Mouse (Mus musculus) G1E (cell line): ENCODE data around the gene Tet3. TPM values are rescaled to one million over a fixed set of nuclear protein-coding genes. Genes with fewer than 3 reads are reported as not detected.

Experiments
- ATAC-seq: 2 replicates; pipeline ENCODE4 v1.8.0; 2016; ENCODE audit warnings: mild to moderate bottlenecking; ENCODE audit not compliant: insufficient number of reproducible peaks, poor library complexity, low FRiP score, severe bottlenecking; ENCODE audit errors: extremely low read depth
- DNase-seq: peaks from one replicate; pipeline ENCODE4 v3.0.0; 2012; ENCODE audit warnings: low spot score
- H3K27me3 ChIP-seq: 2 replicates; pipeline ENCODE4 v1.6.1; 2012; ENCODE audit warnings: mild to moderate bottlenecking, low read length, inconsistent platforms; ENCODE audit not compliant: insufficient read depth
- H3K36me3 ChIP-seq: replicated peaks from 2 replicates; pipeline ENCODE3; 2012; ENCODE audit warnings: mild to moderate bottlenecking, inconsistent platforms
- H3K4me1 ChIP-seq: 2 replicates; pipeline ENCODE4 v1.6.1; 2012; ENCODE audit warnings: low read depth, low read length, inconsistent platforms, mixed read lengths; ENCODE audit not compliant: insufficient read depth
- H3K4me3 ChIP-seq: 2 replicates; pipeline ENCODE4 v1.5.1; 2012; ENCODE audit warnings: low read depth, mild to moderate bottlenecking, inconsistent platforms, low read length, moderate library complexity, mixed read lengths
- H3K9me3 ChIP-seq: replicated peaks from 2 replicates; pipeline ENCODE4 v1.6.1; 2012; ENCODE audit warnings: inconsistent platforms
- CTCF ChIP-seq: IDR thresholded peaks from 2 replicates; pipeline ENCODE4 v1.5.1; 2012; ENCODE audit warnings: low read depth, low read length, inconsistent platforms, mixed read lengths
- GATA1 ChIP-seq: IDR thresholded peaks from 2 replicates; pipeline ENCODE4 v1.6.1; 2012; ENCODE audit warnings: borderline replicate concordance, low read length, inconsistent platforms, mixed read lengths
- GATA2 ChIP-seq: IDR thresholded peaks from 2 replicates; pipeline ENCODE4 v1.6.1; 2012; ENCODE audit warnings: low read depth, low read length, inconsistent platforms, borderline replicate concordance
- POLR2AphosphoS5 ChIP-seq: IDR thresholded peaks from 2 replicates; pipeline ENCODE4 v1.6.1; 2012; ENCODE audit warnings: low read depth, low read length, inconsistent platforms; ENCODE audit not compliant: insufficient replicate concordance
- TAL1 ChIP-seq: conservative IDR thresholded peaks from 2 replicates; pipeline ENCODE4 v1.6.1; 2012; ENCODE audit warnings: low read depth, low read length, inconsistent platforms, mixed read lengths
- polyA plus RNA-seq: library from polyadenylated mRNA; stranded (reverse); fragments of >175 nt; gene quantifications from 2 replicates; pipeline ENCODE4 v1.2.3, GENCODE M21; 2012
- total RNA-seq, 2 experiments: library from RNA; stranded (forward) in 1 of 2; stranded (reverse) in 1 of 2; fragments of 200-1000 nt in 1 of 2; fragments of >200 nt in 1 of 2; fragmentation: Nextera tagmentation in 1 of 2; gene quantifications; 2 replicates each; pipeline ENCODE4 v1.2.3; 2014 to 2017

Tet3 gene
- total and polyA plus RNA-seq, 3 experiments = 17.6 to 94.9 (median 71.1) TPM

DNA sequence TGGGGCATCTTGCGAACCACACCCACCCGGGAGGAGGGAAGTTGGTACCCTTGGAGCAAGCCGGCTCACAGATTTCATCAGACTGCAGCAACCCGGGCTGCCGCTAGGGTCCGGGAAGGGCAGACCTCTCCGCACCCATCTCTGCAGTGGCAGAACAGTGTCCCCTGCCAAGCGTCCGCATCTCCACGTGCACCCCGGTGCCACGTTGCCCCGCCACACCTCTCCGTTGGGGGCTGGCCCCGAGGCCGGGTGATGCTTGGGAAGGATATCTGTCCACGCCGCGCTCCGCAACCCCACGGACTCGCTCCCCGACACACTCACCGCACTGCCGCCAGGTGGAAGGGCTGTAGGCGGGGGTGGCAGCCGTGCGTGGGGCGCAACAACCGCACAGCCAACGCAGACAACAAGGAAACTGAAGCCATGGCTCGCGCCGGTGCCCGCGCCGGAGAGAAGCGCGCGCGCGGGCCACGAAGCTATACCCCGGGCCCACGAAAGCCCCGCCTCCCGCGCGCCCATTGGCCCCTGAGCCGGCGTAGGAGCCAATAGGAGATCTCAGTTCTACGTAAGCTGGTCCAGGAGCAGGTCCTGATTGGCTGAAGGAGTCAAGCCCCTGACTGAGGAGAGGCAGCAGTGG, 141.7 kb downstream of the Tet3 start:
- peak overlapping the region; percentile 99 for H3K4me3 ChIP-seq
- H3K27me3 ChIP-seq = no peaks in the 10 kb centered on the region
- ATAC-seq (peak; percentile 94), DNase-seq (peak; percentile 99)
- no peak for TF ChIP-seq POLR2AphosphoS5
- TF ChIP-seq CTCF = peak; percentile 70
- peaks cover 37% of the 10 kb centered on the region for H3K36me3 ChIP-seq
- H3K9me3 ChIP-seq = no peaks in the 10 kb centered on the region
- H3K4me1 ChIP-seq = peaks cover 62% of the 10 kb centered on the region

DNA sequence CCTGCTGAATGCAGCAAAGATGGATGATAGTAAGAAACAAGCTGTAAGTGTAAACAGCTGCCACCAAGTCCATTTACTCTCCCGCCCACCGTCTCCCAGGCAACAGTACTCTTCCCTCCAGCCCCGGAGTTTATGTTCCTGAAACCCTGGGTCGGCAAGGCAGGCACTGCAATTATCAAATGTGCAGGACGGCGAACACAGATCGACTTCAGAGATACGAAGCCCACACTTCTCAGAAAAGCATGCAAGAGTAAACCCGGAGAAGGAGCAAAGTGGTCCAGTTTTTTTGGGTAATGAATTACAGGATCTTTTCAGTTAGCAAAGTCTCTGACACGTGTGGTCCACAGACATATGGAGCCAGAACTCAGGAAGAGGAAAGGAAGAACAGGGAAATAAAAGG, 142.9 kb downstream of the Tet3 start:
- DNase-seq (peak; percentile 59), ATAC-seq (peak; percentile 50)
- H3K4me1 ChIP-seq = peaks cover 63% of the 10 kb centered on the region

DNA sequence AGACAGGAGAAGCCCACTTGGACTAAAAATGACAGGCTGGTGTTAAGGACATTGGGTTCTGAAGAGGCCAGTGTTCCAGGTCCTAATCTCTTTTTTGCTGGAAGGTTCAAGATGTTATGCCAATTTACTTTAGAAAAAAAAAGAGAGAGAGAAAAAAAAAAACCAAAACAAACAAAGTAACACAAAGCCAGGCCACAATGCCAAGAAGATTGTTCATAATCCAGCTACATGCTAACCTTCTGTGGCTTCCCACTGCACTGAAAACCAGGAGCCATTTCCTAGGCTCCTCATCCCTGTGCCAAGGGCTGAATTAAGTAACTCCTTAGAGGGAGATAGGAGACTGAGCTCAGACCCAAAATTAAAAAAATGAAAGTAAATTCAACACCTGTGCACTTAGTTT, 143.6 kb downstream of the Tet3 start:
- Histone ChIP-seq H3K4me3 (no peak overlapping the region; the same call in 1 of the 2 replicates), H3K36me3 (peaks cover 52% of the 10 kb centered on the region), H3K9me3 (no peaks in the 10 kb centered on the region), H3K4me1 (peaks cover 59% of the 10 kb centered on the region), H3K27me3 (no peaks in the 10 kb centered on the region)
- DNase-seq = no peak
- ATAC-seq = no peak
- TF ChIP-seq GATA2 = no peak
- TF ChIP-seq GATA1 = no peak
- TF ChIP-seq TAL1 = no peak
- TF ChIP-seq POLR2AphosphoS5 = no peak
- no peak for TF ChIP-seq CTCF

More for the DNA sequence above, 142.9 kb downstream of the Tet3 start:
- no peaks in the 10 kb centered on the region for H3K9me3 ChIP-seq
- TF ChIP-seq GATA2 (no peak), POLR2AphosphoS5 (no peak), TAL1 (no peak), GATA1 (no peak), CTCF (no peak)
- peak overlapping the region; percentile 99; the same call in 1 of the 2 replicates for H3K4me3 ChIP-seq
- H3K36me3 ChIP-seq = peaks cover 45% of the 10 kb centered on the region
- H3K27me3 ChIP-seq = no peaks in the 10 kb centered on the region

DNA sequence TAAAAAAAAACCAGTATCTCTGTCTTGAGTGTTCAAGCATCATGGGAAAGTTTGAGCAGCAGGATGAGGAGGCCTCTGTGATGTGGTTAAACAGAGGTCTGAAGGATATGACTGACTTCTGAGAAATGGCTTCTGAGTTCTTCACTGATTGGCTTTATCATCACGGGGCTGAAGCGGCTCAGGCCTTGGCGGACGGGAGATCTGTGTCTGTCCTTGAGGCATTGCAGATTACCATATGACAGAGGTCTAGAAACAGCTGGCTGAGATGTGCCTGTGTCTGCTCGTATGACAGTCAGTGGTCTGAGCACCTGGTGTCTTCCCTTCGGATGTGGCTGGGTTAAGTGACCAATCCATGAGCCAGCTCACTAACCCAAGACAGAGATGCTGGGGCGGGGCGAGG, 146.4 kb downstream of the Tet3 start:
- DNase-seq (no peak), ATAC-seq (no peak)
- no peak for TF ChIP-seq CTCF
- no peak for TF ChIP-seq GATA1
- no peak for TF ChIP-seq POLR2AphosphoS5
- TF ChIP-seq TAL1 = no peak
- no peak for TF ChIP-seq GATA2
- H3K4me3 ChIP-seq = no peak overlapping the region
- peaks cover 55% of the 10 kb centered on the region for H3K4me1 ChIP-seq
- H3K36me3 ChIP-seq = peaks cover 76% of the 10 kb centered on the region
- no peaks in the 10 kb centered on the region for H3K9me3 ChIP-seq
- no peaks in the 10 kb centered on the region for H3K27me3 ChIP-seq

Other genes starting within 250 kb of the Tet3 start
- gene Slc4a5, start 239.3 kb downstream of the Tet3 start, total RNA-seq (2014; fragmentation: Nextera tagmentation) = not detected in 2 replicates
- gene Slc4a5, start 239.3 kb downstream of the Tet3 start, total RNA-seq (2017) = 0.05 TPM in 1 of 2 replicates, not detected in the other
- gene Slc4a5, start 239.3 kb downstream of the Tet3 start, polyA plus RNA-seq = not detected in 2 replicates
- gene Mthfd2, start 133.2 kb downstream of the Tet3 start, total RNA-seq (2014; fragmentation: Nextera tagmentation) = 36.6 and 37.9 TPM in 2 replicates
- 26.2 and 31.5 TPM in 2 replicates for gene Mthfd2, start 133.2 kb downstream of the Tet3 start, total RNA-seq (2017)
- 35.8 and 39.8 TPM in 2 replicates for gene Mthfd2, start 133.2 kb downstream of the Tet3 start, polyA plus RNA-seq
- gene Mob1a, start 133.1 kb downstream of the Tet3 start, total RNA-seq (2014; fragmentation: Nextera tagmentation) = 111 and 119 TPM in 2 replicates
- gene Mob1a, start 133.1 kb downstream of the Tet3 start, total RNA-seq (2017) = 236 and 238 TPM in 2 replicates
- gene Mob1a, start 133.1 kb downstream of the Tet3 start, polyA plus RNA-seq = 142 and 156 TPM in 2 replicates
- gene Bola3, start 109.9 kb downstream of the Tet3 start, total RNA-seq (2014; fragmentation: Nextera tagmentation) = 191 and 283 TPM in 2 replicates
- gene Bola3, start 109.9 kb downstream of the Tet3 start, total RNA-seq (2017) = 109 and 131 TPM in 2 replicates
- gene Bola3, start 109.9 kb downstream of the Tet3 start, polyA plus RNA-seq = 60.2 and 60.6 TPM in 2 replicates
- 25.1 and 29.0 TPM in 2 replicates for gene Dguok, start 47.9 kb upstream of the Tet3 start, total RNA-seq (2014; fragmentation: Nextera tagmentation)
- 25.6 and 26.0 TPM in 2 replicates for gene Dguok, start 47.9 kb upstream of the Tet3 start, total RNA-seq (2017)
- 6.7 and 9.4 TPM in 2 replicates for gene Dguok, start 47.9 kb upstream of the Tet3 start, polyA plus RNA-seq
- not detected in 2 replicates for gene Actg2, start 77.2 kb upstream of the Tet3 start, total RNA-seq (2014; fragmentation: Nextera tagmentation)
- 0.11 and 0.17 TPM in 2 replicates for gene Actg2, start 77.2 kb upstream of the Tet3 start, total RNA-seq (2017)
- gene Actg2, start 77.2 kb upstream of the Tet3 start, polyA plus RNA-seq = not detected in 2 replicates
- 47.3 and 55.2 TPM in 2 replicates for gene Stambp, start 113.6 kb upstream of the Tet3 start, total RNA-seq (2014; fragmentation: Nextera tagmentation)
- 7.0 and 8.2 TPM in 2 replicates for gene Stambp, start 113.6 kb upstream of the Tet3 start, total RNA-seq (2017)
- gene Stambp, start 113.6 kb upstream of the Tet3 start, polyA plus RNA-seq = 1.8 and 1.9 TPM in 2 replicates
- gene Clec4f, start 197.1 kb upstream of the Tet3 start, total RNA-seq (2014; fragmentation: Nextera tagmentation) = not detected in 2 replicates
- gene Clec4f, start 197.1 kb upstream of the Tet3 start, total RNA-seq (2017) = 0.05 TPM in 1 of 2 replicates, not detected in the other
- not detected in 2 replicates for gene Clec4f, start 197.1 kb upstream of the Tet3 start, polyA plus RNA-seq
- gene Cd207, start 218.8 kb upstream of the Tet3 start, total RNA-seq (2014; fragmentation: Nextera tagmentation) = not detected in 2 replicates
- gene Cd207, start 218.8 kb upstream of the Tet3 start, total RNA-seq (2017) = not detected in 2 replicates
- not detected in 2 replicates for gene Cd207, start 218.8 kb upstream of the Tet3 start, polyA plus RNA-seq